Mouse (Mus musculus) embryonic facial prominence, embryonic 15.5 days (tissue): ENCODE data around the gene Gm21976. TPM values are rescaled to one million over a fixed set of nuclear protein-coding genes. Genes with fewer than 3 reads are reported as not detected.
A peak's percentile ranks its signal among the peaks of the same experiment; 100 is the strongest.

ENCODE experiments used
- ATAC-seq: fragments of 200-750 bp; cut with Nextera tagmentation; 2 replicates; pipeline ENCODE4 v1.8.0; 2017; ENCODE audit warnings: low read depth, moderate TSS enrichment; ENCODE audit not compliant: insufficient number of reproducible peaks, low FRiP score, low TSS enrichment
- H3K27ac ChIP-seq: fragments of 300-500 bp; sonication (generic); replicated peaks from 2 replicates; pipeline ENCODE4 v1.5.1; 2015; ENCODE audit warnings: mild to moderate bottlenecking, inconsistent platforms
- H3K27me3 ChIP-seq: fragments of 300-500 bp; sonication (generic); 2 replicates; pipeline ENCODE4 v1.6.1; 2015; ENCODE audit warnings: inconsistent platforms
- H3K36me3 ChIP-seq: fragments of 300-500 bp; sonication (generic); 2 replicates; pipeline ENCODE4 v1.6.1; 2015; ENCODE audit warnings: mild to moderate bottlenecking, inconsistent platforms
- H3K4me1 ChIP-seq: fragments of 300-500 bp; sonication (generic); 2 replicates; pipeline ENCODE4 v1.6.1; 2015; ENCODE audit warnings: inconsistent platforms
- H3K4me2 ChIP-seq: fragments of 300-500 bp; sonication (generic); replicated peaks from 2 replicates; pipeline ENCODE4 v1.6.1; 2015; ENCODE audit warnings: mild to moderate bottlenecking, inconsistent platforms
- H3K4me3 ChIP-seq: fragments of 300-500 bp; sonication (generic); replicated peaks from 2 replicates; pipeline ENCODE4 v1.5.1; 2015; ENCODE audit warnings: mild to moderate bottlenecking, inconsistent platforms
- H3K9ac ChIP-seq: fragments of 300-500 bp; sonication (generic); 2 replicates; pipeline ENCODE4 v1.6.1; 2015; ENCODE audit warnings: inconsistent platforms
- H3K9me3 ChIP-seq: fragments of 300-500 bp; sonication (generic); replicated peaks from 2 replicates; pipeline ENCODE4 v1.6.1; 2016; ENCODE audit warnings: inconsistent platforms
- WGBS: fragments of 180-500 bp; shearing (Covaris S2); methylation state at CpG from one replicate; pipeline ENCODE4 v1.1.7; 2015; 5-methylcytosine and 5-hydroxymethylcytosine counted together
- polyA plus RNA-seq: library from polyadenylated mRNA; unstranded; fragments of >200 nt; fragmentation: Nextera tagmentation; extraction: Ambion mirVana; gene quantifications from 2 replicates; pipeline ENCODE4 v1.2.1, GENCODE M21; 2015

The Gm21976 gene
- polyA plus RNA-seq, 1 experiment from 2014 or later = 1.0 TPM

DNA sequence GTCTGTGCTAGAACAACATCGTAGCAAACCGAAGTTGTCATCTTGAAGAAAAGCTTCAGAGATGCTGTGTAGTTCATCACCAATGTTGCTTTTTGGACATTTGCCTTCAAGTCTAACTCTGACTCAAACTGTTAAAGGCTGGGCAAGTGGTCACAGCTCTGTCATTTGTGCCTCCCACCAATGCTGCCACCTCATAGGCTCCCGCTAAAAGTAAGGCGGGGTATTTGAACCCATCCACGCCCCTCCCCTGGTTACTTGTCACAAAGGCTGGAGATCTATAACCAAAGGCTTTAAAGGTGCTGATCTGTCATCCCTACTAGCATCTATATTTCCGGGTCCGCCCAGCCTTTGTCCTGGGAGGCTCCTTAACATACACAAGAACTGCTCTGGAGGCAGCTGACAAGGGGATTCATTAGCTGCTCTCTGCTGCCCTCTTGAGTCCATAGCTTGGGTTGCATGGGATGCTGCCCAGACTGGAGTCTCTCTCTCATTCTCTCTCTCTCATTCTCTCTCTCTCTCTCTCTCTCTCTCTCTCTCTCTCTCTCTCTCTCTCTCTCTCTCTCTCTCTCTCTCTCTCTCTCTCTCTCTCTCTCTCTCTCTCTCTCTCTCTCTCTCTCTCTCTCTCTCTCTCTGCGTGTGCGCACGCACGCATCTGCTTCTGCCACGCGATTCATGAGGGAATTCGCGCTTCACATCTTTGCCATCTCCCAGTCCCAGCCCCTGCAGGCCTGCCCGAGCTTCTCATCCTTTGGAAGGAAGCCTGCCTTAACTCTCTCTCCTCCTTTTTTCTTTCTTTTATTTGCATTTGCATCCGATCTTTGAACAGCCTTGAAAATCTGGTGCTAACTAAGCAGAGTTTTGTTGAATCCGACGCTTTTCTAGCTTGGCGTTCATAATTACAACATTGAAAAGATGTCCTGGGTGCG is 19.4 kb downstream of the Gm21976 start:
- H3K4me3 ChIP-seq = no peak overlapping the region; the same call in 1 of the 2 replicates
- peak; percentile 52; the same call in 1 of the 2 replicates for ATAC-seq
- WGBS = 42% methylated on average over 21 of the region's 21 CpGs
- H3K36me3 ChIP-seq = no peaks in the 10 kb centered on the region
- H3K27ac ChIP-seq = no peak overlapping the region
- 0 out of 2 replicates have a peak, but pooled peaks cover 4% of the 10 kb centered on the region for H3K4me1 ChIP-seq
- H3K27me3 ChIP-seq = no peaks in the 10 kb centered on the region
- no peaks in the 10 kb centered on the region for H3K9me3 ChIP-seq
- H3K4me2 ChIP-seq = peak overlapping the region; percentile 40
- H3K9ac ChIP-seq = no peak overlapping the region

DNA sequence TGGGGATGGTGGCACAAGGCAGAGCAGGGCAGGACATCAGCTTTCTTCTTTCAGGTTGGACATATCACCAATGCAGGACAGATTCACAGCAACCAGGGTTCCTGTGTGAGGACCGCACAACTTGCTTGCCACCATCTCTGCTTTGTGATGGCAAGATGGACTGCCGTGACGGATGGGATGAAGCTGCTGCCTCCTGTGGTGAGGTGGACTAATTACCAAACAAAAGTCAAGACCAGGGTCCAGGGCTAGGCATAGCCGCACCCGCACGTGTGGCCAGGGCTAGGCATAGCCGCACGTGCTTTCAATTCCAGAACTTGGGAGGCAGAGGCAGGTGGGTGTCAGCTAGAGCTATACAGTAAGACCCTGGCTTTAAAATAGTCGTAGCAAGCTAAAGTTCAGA is 25.6 kb downstream of the Gm21976 start:
- H3K27ac ChIP-seq = no peak overlapping the region
- no peak overlapping the region for H3K4me2 ChIP-seq
- ATAC-seq = no peak
- peaks cover 5% of the 10 kb centered on the region; the same call in 1 of the 2 replicates for H3K4me1 ChIP-seq
- no peaks in the 10 kb centered on the region for H3K9me3 ChIP-seq
- no peak overlapping the region for H3K4me3 ChIP-seq
- peaks cover 19% of the 10 kb centered on the region for H3K36me3 ChIP-seq
- no peaks in the 10 kb centered on the region for H3K27me3 ChIP-seq
- 91% methylated on average over 9 of the region's 9 CpGs for WGBS
- no peak overlapping the region for H3K9ac ChIP-seq

DNA sequence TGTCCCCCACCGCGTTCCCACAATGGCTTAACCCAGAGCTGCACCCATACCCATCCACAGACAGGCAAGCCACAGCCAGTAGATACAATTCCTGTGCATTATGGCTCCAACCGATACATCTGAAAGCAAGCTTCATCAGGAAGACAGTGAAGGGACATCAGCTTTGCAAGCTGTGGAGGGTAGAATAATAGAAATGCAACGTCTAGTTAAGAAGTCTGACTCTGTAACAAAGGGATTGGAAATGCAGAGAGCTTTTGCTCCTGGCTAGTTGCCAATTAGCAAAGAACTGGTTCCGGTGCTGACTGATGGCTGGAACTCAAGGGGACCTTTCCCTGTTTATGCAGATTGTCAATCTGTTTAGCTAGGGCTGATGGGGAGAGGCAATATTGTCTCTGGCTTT is 26.7 kb downstream of the Gm21976 start:
- Histone ChIP-seq H3K27ac (no peak overlapping the region), H3K27me3 (no peaks in the 10 kb centered on the region), H3K36me3 (peaks cover 30% of the 10 kb centered on the region), H3K4me1 (peaks cover 5% of the 10 kb centered on the region; the same call in 1 of the 2 replicates), H3K4me3 (no peak overlapping the region), H3K4me2 (no peak overlapping the region), H3K9me3 (no peaks in the 10 kb centered on the region), H3K9ac (no peak overlapping the region)
- 36% methylated on average over 5 of the region's 5 CpGs for WGBS
- ATAC-seq = no peak

DNA sequence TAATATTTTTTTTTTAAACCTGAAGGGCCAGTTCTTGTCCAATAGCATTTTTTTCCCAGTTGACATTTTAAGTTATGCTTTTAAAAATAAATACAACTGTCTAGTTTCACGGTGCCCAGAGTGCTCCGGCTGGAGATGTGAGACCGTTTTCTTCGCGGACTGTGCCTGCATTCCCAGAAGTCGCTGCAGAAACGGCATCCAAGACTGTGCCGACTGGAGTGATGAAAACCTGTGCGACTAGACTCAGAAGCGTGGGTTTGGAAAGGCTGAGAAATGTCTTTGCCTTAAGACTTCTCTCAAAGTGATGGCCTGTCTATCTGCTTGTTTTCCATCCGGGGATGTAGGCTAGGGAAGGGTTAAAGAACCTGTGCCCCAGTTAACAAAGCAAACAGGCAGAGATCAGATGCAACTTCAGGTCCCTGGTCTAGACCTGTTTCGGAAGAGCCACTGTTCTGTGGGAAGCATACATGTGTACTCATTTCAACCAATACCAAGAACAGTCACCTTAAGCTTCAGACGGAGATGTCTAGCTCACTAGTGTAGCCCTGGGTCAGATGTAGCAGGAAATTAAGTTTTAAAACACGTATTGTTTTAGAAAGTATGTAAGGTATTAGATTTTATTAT is 27.3 kb downstream of the Gm21976 start:
- Histone ChIP-seq H3K9me3 (no peaks in the 10 kb centered on the region), H3K27ac (peak overlapping the region; percentile 45; the same call in 1 of the 2 replicates), H3K4me2 (no peak overlapping the region), H3K4me1 (peaks cover 5% of the 10 kb centered on the region; the same call in 1 of the 2 replicates), H3K36me3 (peaks cover 36% of the 10 kb centered on the region), H3K9ac (no peak overlapping the region), H3K27me3 (no peaks in the 10 kb centered on the region), H3K4me3 (no peak overlapping the region)
- no peak for ATAC-seq
- 37% methylated on average over 14 of the region's 14 CpGs for WGBS

DNA sequence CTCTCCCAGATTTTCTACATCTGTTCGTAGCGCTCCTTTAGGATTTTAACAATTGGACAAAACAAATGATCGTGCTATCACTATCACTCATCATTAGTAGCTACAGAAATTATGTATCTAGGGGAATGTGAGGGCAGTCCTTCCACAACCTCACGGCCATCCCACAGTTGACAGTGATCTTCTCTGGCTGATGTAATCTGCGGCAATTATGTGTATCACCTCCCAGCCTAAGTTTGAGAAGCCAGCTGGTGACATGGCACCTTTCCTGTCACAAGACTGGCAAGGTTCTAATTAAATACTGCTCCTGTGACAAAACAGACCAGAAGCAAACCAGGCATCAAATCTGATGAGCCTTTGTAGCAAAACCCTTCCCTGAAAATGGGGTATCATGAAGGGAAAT is 28.3 kb downstream of the Gm21976 start:
- H3K4me1 ChIP-seq = peaks cover 5% of the 10 kb centered on the region; the same call in 1 of the 2 replicates
- no peak overlapping the region for H3K4me3 ChIP-seq
- H3K27ac ChIP-seq = no peak overlapping the region
- no peak overlapping the region for H3K9ac ChIP-seq
- 73% methylated on average over 5 of the region's 5 CpGs for WGBS
- ATAC-seq = no peak
- H3K27me3 ChIP-seq = no peaks in the 10 kb centered on the region
- no peak overlapping the region for H3K4me2 ChIP-seq
- H3K9me3 ChIP-seq = no peaks in the 10 kb centered on the region
- peaks cover 44% of the 10 kb centered on the region for H3K36me3 ChIP-seq

DNA sequence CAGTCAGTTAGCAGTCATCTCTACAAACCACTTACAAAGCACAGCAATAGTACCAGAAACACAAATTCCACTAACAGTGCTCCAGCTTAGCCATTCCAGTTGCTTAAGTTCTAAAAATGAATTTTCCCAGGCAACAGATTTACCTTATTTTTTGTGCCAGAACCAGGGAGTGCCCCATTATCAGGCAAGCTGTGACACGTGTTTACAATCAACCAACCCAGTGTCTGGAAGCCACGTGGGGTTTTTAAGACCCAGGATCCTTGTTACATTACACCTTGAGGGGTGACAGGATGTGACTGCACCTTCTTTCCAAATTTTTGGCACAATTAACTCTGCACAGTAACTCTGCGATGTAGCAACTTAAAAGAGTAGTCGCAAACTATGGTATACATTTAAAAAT is 29.0 kb downstream of the Gm21976 start:
- Histone ChIP-seq H3K4me2 (no peak overlapping the region), H3K4me1 (peaks cover 5% of the 10 kb centered on the region; the same call in 1 of the 2 replicates), H3K36me3 (peaks cover 51% of the 10 kb centered on the region), H3K27me3 (no peaks in the 10 kb centered on the region), H3K9ac (no peak overlapping the region), H3K27ac (no peak overlapping the region), H3K9me3 (no peaks in the 10 kb centered on the region), H3K4me3 (no peak overlapping the region)
- 60% methylated on average over 4 of the region's 4 CpGs for WGBS
- ATAC-seq = no peak

DNA sequence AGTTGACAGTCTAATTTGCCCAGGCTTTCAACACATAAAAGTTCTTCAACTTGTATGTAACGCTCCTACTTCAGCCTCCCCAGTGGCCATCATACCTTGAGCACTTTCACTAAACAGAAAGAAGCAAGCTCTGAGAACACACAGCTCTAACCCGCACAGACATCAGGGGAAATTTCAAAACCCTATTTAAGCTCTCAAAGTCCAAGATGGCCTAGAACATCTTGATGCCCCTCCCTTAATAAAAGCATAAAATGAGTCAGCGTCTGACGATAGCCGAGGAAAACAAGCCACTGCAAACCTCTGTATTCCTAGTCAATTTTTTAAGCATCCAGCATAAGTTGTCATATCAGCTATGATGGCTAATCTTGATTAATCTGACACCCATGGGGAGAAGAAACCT is 31.9 kb downstream of the Gm21976 start:
- WGBS = 90% methylated on average over 5 of the region's 5 CpGs
- no peak for ATAC-seq
- Histone ChIP-seq H3K9ac (no peak overlapping the region), H3K4me1 (peaks cover 13% of the 10 kb centered on the region), H3K4me3 (no peak overlapping the region), H3K36me3 (peaks cover 52% of the 10 kb centered on the region), H3K9me3 (no peaks in the 10 kb centered on the region), H3K27ac (no peak overlapping the region), H3K4me2 (no peak overlapping the region), H3K27me3 (no peaks in the 10 kb centered on the region)

DNA sequence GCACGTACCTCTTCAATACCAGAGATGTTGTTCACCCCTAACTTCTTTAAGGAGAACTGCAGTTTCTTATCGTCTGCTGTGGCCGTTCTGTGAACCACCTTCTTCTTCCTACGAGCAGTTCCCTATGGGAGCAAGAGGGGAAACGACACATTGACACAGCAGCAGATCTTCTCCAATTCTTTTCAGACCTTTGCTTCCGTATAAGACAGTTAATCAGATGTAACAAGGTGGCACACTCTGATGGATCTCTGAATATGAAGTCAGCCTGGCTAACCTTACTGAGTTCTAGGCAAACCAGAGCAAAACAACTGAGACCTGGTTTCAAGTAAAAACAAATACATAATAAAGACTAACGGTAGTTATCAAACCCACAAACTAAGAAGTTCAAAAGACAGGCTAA is 33.9 kb downstream of the Gm21976 start:
- H3K27ac ChIP-seq = no peak overlapping the region
- H3K4me3 ChIP-seq = no peak overlapping the region
- 69% methylated on average over 7 of the region's 7 CpGs for WGBS
- peaks cover 16% of the 10 kb centered on the region for H3K4me1 ChIP-seq
- ATAC-seq = no peak
- H3K9ac ChIP-seq = no peak overlapping the region
- H3K27me3 ChIP-seq = no peaks in the 10 kb centered on the region
- peaks cover 45% of the 10 kb centered on the region for H3K36me3 ChIP-seq
- no peak overlapping the region for H3K4me2 ChIP-seq
- H3K9me3 ChIP-seq = no peaks in the 10 kb centered on the region

DNA sequence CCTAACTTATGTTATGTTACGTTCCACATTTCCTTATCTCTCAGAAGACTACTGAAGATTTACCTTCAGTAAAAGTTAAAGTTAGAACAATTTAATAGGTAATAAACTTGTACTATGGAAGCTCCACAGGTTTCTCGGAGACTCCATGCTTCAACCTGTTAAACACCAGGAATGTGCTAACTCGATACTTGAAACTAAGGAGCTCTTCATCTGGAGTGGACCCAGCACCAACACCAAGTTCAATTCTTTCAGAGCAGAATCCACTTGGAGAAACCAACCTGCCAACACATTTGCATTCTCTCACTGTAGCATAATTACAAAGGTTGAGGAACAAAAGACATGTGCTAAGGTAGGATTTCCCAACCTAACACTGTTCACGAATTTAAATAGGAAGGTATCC is 35.4 kb downstream of the Gm21976 start:
- no peak for ATAC-seq
- peaks cover 16% of the 10 kb centered on the region for H3K4me1 ChIP-seq
- no peak overlapping the region for H3K27ac ChIP-seq
- peaks cover 35% of the 10 kb centered on the region for H3K36me3 ChIP-seq
- no peak overlapping the region for H3K9ac ChIP-seq
- H3K4me2 ChIP-seq = peak overlapping the region; percentile 55
- no peaks in the 10 kb centered on the region for H3K9me3 ChIP-seq
- 59% methylated on average over 4 of the region's 4 CpGs for WGBS
- H3K4me3 ChIP-seq = peak overlapping the region; percentile 21; the same call in 1 of the 2 replicates
- no peaks in the 10 kb centered on the region for H3K27me3 ChIP-seq

DNA sequence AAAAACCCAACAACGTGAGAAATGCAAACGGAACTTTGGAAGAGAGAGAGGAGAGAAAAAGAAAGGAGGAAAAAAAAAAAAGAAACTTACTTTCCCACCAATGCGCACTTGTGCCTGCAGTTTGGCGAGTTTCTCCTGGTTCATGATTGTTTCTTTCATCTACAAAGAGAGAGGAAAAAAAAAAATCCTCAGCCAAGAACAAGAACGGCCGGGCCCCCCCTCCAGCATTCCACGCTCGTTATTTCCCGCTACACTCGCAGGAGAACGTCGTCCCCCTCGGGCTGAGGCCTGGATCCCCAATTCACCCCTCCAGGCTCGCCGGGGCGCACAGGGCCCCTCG is 36.4 kb downstream of the Gm21976 start:
- no peaks in the 10 kb centered on the region for H3K27me3 ChIP-seq
- peaks cover 25% of the 10 kb centered on the region for H3K36me3 ChIP-seq
- H3K9ac ChIP-seq = peak overlapping the region; percentile 98
- peaks cover 16% of the 10 kb centered on the region for H3K4me1 ChIP-seq
- peak overlapping the region; percentile 92 for H3K27ac ChIP-seq
- H3K9me3 ChIP-seq = no peaks in the 10 kb centered on the region
- ATAC-seq = no peak
- 0% methylated on average over 17 of the region's 17 CpGs for WGBS
- H3K4me2 ChIP-seq = peak overlapping the region; percentile 55
- peak overlapping the region; percentile 84 for H3K4me3 ChIP-seq

DNA sequence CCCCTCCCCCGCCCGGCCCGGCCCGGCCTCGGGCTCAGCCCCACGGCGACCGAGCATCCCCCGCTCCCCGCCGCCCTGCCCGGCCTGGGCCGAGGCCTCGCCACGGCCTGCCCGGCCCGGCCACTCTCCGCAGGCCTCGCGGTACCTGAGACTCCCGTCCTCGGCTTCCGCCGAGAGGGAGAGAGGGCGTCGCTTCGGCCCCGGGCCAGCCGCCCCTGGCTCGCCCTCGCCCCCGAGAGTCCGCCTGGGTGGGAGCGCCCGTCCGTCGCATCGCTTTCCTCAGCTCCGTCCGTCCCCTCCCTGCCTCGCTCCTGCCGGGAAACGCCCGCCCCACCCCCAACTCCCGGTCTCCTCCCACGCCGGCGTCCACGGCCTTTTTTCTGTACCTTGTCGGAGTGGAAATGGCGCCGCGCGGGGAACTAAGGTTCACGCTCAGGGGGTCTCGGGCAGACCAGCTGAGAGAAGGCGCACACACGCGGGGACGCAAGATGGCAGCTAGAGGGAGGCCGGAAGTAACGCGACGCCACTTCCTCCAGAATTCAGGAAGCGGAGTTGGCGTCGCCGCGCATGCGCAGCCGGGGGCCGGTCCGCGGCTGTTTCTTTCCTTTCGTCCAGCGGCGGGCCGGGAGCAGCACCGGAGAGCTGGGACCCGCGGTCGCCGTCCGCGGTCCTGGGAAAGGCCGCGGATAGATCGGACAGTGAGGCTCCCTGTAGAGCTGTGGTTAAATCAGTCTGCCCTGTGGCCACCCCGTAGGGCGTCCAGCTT is 37.0 kb downstream of the Gm21976 start, which contains the start of gene Btf3:
TSS of gene Btf3 (minus strand) at position 527 of the 766 bp plus-strand sequence.
- Histone ChIP-seq H3K4me3 (peak within 1 kb of the TSS; percentile 84), H3K27me3 (no peaks in the 10 kb centered on the region), H3K36me3 (peaks cover 19% of the 10 kb centered on the region), H3K9ac (peak within 1 kb of the TSS; percentile 98), H3K27ac (peak within 1 kb of the TSS; percentile 92), H3K4me1 (peaks cover 16% of the 10 kb centered on the region), H3K4me2 (peak within 1 kb of the TSS; percentile 71), H3K9me3 (no peaks in the 10 kb centered on the region)
- ATAC-seq = peak; percentile 89
- under 1% methylated on average over 87 of the region's 90 CpGs for WGBS
